Comparison of ENCODE assay signal across 22 mouse cellular contexts in genomic region chr11:84976706-84977105, GRCm38 (mm10). TPM values are rescaled to one million over a fixed set of nuclear protein-coding genes. Genes with fewer than 3 reads are reported as not detected.
"Had no signal": no experiment of that assay in that cellular context is flagged by ENCODE, and none has a peak within 500 bp of the region (broad histone marks: within the 10 kb centered on the region; RNA-seq: fewer than 3 reads in every experiment).

No protein-coding gene starts in this region.

- H3K4me2 ChIP-seq: lung, embryonic 15.5 days; midbrain, embryonic 13.5 days; neural tube, embryonic 13.5 days; neural tube, embryonic 15.5 days had no signal

- H3K4me3 ChIP-seq: lung, embryonic 15.5 days; midbrain, embryonic 10.5 days; midbrain, embryonic 13.5 days; myocyte; neural tube, embryonic 13.5 days; neural tube, embryonic 15.5 days had no signal

- H3K36me3 ChIP-seq: lung, embryonic 15.5 days; midbrain, embryonic 10.5 days; midbrain, embryonic 13.5 days; neural tube, embryonic 13.5 days; neural tube, embryonic 15.5 days had no signal

- H3K27ac ChIP-seq: lung, embryonic 15.5 days; midbrain, embryonic 10.5 days; midbrain, embryonic 13.5 days; neural tube, embryonic 13.5 days; neural tube, embryonic 15.5 days had no signal

- H3K9ac ChIP-seq: liver, postnatal 0 days; lung, embryonic 15.5 days; midbrain, embryonic 13.5 days; neural tube, embryonic 13.5 days; neural tube, embryonic 15.5 days had no signal

- DNase-seq: lung, adult 2 months; lung, postnatal 14 days; lung, postnatal 36 days; retina, postnatal 1 day; right cerebral cortex, adult 18-20 months; right cerebral cortex, postnatal 25 days; right cerebral cortex, postnatal 4 days; spleen, adult 18-20 months; thymus, adult 18-20 months; thymus, postnatal 14 days; thymus, postnatal 36 days had no signal

- H3K9me3 ChIP-seq: lung, embryonic 15.5 days; midbrain, embryonic 10.5 days; midbrain, embryonic 13.5 days; neural tube, embryonic 13.5 days; neural tube, embryonic 15.5 days had no signal

- H3K4me1 ChIP-seq: lung, embryonic 15.5 days; neural tube, embryonic 15.5 days had no signal

- ATAC-seq: liver, postnatal 0 days; lung, postnatal 0 days; midbrain, embryonic 13.5 days; midbrain, embryonic 16.5 days had no signal

- H3K27me3 ChIP-seq: lung, embryonic 15.5 days; midbrain, embryonic 13.5 days; neural tube, embryonic 13.5 days; neural tube, embryonic 15.5 days had no signal

RNA-seq across cellular contexts. Expression of gene Car4, which starts 19.1 kb away (rescaled TPM):
- total RNA-seq: megakaryocyte, adult 5-6 weeks; megakaryocyte-erythroid progenitor cell, adult 5-6 weeks had no signal
- polyA plus RNA-seq: liver, postnatal 0 days; myocyte had no signal
